Mouse (Mus musculus) intestine, embryonic 14.5 days (tissue): ENCODE results near the gene Cfap298. TPM values are rescaled to one million over a fixed set of nuclear protein-coding genes. Genes with fewer than 3 reads are reported as not detected.

Source experiments
- ATAC-seq: fragments of 200-750 bp; cut with Nextera tagmentation; replicated peaks from 2 replicates; pipeline ENCODE4 v1.8.0; 2017; ENCODE audit warnings: low read depth, moderate number of reproducible peaks, moderate TSS enrichment, moderate library complexity; ENCODE audit not compliant: low FRiP score, low TSS enrichment
- DNase-seq: peaks from one replicate; pipeline ENCODE4 v3.0.0-alpha.2; 2018; ENCODE audit warnings: low spot score
- H3K27ac ChIP-seq: fragments of 300-500 bp; sonication (generic); 2 replicates; pipeline ENCODE4 v1.5.1; 2014; ENCODE audit warnings: low read depth, mild to moderate bottlenecking, control low read depth
- H3K27me3 ChIP-seq: fragments of 300-500 bp; sonication (generic); replicated peaks from 2 replicates; pipeline ENCODE4 v1.6.1; 2014; ENCODE audit warnings: low read length, control low read depth; ENCODE audit not compliant: control insufficient read depth, insufficient read depth
- H3K36me3 ChIP-seq: fragments of 300-500 bp; sonication (generic); 2 replicates; pipeline ENCODE4 v1.6.1; 2014; ENCODE audit warnings: low read length, control low read depth; ENCODE audit not compliant: control insufficient read depth, insufficient read depth
- H3K4me1 ChIP-seq: fragments of 300-500 bp; sonication (generic); replicated peaks from 2 replicates; pipeline ENCODE4 v1.6.1; 2014; ENCODE audit warnings: low read length, control low read depth, mixed read lengths; ENCODE audit not compliant: control insufficient read depth, insufficient read depth
- H3K4me2 ChIP-seq: fragments of 300-500 bp; sonication (generic); 2 replicates; pipeline ENCODE4 v1.6.1; 2014; ENCODE audit warnings: low read length
- H3K4me3 ChIP-seq: fragments of 300-500 bp; sonication (generic); 2 replicates; pipeline ENCODE4 v1.5.1; 2014; ENCODE audit warnings: low read depth, low read length, control low read depth, mixed read lengths
- H3K9ac ChIP-seq: fragments of 300-500 bp; sonication (generic); 2 replicates; pipeline ENCODE4 v1.6.1; 2014; ENCODE audit warnings: mild to moderate bottlenecking, low read length
- H3K9me3 ChIP-seq: fragments of 300-500 bp; sonication (generic); 2 replicates; pipeline ENCODE4 v1.6.1; 2016; ENCODE audit warnings: low read length, control low read depth; ENCODE audit not compliant: control insufficient read depth
- WGBS: fragments of 180-500 bp; shearing (Covaris S2); extraction: QIAGEN DNeasy Blood & Tissue Kit; methylation state at CpG from one replicate; pipeline ENCODE4 v1.1.7; 2014; 5-methylcytosine and 5-hydroxymethylcytosine counted together
- polyA plus RNA-seq: library from polyadenylated mRNA; unstranded; fragments of >200 nt; fragmentation: Nextera tagmentation; extraction: Ambion mirVana; gene quantifications from 2 replicates; pipeline ENCODE4 v1.2.1, GENCODE M21; 2014

Gene Cfap298
- polyA plus RNA-seq, 1 experiment from 2014 or later = 35.7 TPM

DNA sequence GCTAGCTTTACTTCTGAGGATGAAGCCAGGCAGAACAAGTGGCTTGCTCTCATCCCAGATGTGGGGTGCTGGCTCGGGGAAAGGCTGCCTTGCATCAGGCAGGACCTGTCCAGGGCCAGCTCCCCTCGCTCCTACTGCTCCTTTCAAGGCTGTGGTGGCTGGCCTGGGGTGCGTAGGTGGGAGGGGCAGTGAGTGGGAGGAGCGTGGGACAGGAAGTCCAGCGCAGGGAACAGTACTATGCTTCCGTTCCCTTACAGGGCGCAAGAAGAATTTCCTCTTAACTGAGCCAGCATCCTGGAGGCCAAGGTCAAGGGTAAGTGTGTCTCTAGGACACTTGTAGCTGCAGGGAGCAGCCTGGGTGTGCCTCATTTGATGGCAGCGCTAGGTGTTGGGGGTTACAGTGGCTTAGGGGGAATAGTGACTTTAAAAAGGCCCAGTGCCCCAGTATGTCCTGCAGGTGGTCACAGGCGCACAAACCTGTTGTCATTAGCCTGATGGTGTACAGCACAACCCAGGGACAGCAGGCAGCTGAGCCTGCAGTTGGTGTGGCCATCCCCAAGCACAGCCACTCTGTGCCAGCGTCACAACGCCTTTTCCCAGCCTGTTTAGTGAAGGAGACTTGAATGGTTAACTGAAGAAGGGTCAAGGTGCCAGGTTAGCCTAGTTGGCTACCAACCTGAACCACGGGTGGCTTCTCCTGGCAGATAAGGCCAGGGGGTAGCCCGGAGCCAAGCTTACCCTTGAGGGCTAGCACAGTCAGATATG, 10.1 kb downstream of the Cfap298 start:
- H3K4me1 ChIP-seq = no peaks in the 10 kb centered on the region
- no peak overlapping the region for H3K4me2 ChIP-seq
- peaks cover 9% of the 10 kb centered on the region for H3K36me3 ChIP-seq
- WGBS = 80% methylated on average over 13 of the region's 13 CpGs
- H3K4me3 ChIP-seq = no peak overlapping the region
- DNase-seq (peak; percentile 42), ATAC-seq (peak; percentile 10; the same call in 1 of the 2 replicates)
- no peaks in the 10 kb centered on the region for H3K27me3 ChIP-seq
- H3K9me3 ChIP-seq = no peaks in the 10 kb centered on the region
- H3K9ac ChIP-seq = no peak overlapping the region
- H3K27ac ChIP-seq = no peak overlapping the region

DNA sequence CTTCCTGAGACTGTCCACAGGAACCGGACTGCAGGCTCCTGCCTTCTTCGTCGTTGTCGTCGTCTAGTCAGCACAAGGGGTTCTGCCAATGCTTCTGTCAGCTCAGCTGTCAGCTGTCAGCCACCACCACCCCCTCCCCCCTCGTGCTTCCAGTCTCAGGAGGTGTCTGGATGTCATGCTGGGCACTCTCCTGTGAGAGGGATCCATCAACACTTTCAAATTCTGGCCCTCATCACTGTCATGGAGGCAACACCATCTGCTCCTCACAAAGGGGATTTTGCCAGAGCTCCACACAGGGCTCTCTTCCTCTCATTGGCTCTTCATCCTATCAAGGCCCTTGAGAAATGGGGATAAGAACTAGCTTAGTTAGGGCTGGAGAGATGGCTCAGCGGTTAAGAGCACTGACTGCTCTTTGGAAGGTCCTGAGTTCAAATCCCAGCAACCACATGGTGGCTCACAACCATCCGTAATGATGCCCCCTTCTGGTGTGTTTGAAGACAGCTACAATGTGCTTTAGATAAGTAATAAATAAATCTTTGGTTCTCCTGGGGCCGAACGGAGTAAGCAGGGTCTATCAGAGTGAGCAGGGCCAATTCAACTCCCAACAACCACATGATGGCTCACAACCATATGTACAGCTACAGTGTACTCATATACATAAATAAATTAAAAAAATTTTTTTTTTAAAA, 13.3 kb downstream of the Cfap298 start:
- DNase-seq = no peak
- no peak for ATAC-seq
- no peak overlapping the region for H3K4me3 ChIP-seq

DNA sequence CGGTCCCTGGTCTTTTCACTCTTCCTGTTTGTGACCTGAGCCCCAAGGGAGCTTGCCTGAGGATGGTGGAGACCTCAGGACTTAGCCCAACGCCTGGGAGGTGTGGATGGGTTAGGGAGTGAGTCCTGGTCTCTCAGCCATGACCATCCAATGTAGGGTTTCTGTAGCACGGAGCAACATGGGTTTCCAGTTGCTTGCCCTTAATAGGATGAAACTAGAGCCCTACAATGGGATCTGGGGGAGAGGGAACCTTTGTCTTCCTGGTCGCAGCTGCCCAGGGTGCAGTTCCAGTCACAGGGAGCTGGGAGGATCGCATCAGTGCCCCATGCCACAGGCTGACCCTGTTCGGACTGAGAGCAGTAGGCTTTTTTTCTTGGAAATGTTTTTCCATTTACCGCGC, 17.8 kb downstream of the Cfap298 start:
- Histone ChIP-seq H3K4me3 (no peak overlapping the region), H3K36me3 (no peaks in the 10 kb centered on the region), H3K27ac (no peak overlapping the region), H3K4me2 (no peak overlapping the region), H3K9ac (no peak overlapping the region), H3K9me3 (no peaks in the 10 kb centered on the region), H3K27me3 (no peaks in the 10 kb centered on the region), H3K4me1 (no peaks in the 10 kb centered on the region)
- no peak for ATAC-seq
- no peak for DNase-seq
- WGBS = 77% methylated on average over 8 of the region's 8 CpGs

More for the DNA sequence above, 13.3 kb downstream of the Cfap298 start:
- no peaks in the 10 kb centered on the region for H3K4me1 ChIP-seq
- no peak overlapping the region for H3K4me2 ChIP-seq
- 44% methylated on average over 10 of the region's 10 CpGs for WGBS
- H3K27ac ChIP-seq = no peak overlapping the region
- H3K9me3 ChIP-seq = no peaks in the 10 kb centered on the region
- no peak overlapping the region for H3K9ac ChIP-seq
- H3K27me3 ChIP-seq = no peaks in the 10 kb centered on the region
- no peaks in the 10 kb centered on the region; the same call in none of the 2 replicates for H3K36me3 ChIP-seq

DNA sequence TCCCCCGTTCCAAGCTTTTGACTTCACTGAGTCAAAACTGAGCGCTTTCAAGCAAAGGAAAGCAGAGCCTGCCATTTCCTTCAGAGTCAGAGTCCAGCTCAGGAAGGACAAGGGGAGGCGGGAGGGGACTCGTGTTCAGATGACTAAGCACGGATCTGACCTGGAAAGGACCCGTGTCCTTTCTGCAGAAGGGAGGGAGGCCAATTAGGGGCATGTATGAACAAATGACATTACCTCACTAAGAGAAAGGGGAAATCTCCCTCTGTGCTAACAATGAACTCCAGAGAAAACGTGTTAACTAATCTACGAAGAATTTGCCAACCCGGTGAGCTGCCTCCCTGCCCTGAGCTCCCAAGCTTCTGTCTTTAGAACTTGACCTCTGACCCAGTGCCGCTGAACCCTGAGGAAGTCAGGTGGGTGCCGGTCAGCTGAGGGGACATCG, 18.9 kb downstream of the Cfap298 start:
- no peak overlapping the region for H3K27ac ChIP-seq
- no peak for ATAC-seq

DNA sequence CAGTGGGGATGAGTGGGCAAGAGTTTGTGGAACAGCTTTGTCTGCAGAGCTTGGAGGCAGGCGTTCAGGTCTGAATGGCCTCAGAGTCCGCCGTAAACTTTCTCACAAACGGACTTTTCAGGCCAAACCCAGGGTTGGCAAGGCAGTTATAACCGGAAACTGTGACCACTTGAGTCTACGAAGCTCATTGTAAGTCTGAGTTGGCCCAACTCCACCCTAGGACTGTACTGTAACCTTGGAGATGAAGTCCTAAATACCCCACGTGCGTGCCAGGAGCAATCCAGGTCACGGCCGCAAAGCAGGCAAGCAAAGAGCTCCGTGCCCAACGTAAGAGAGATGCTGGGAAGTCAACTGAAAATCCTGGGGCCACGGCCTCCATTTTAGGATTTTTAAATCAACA, 23.1 kb downstream of the Cfap298 start:
- no peaks in the 10 kb centered on the region for H3K4me1 ChIP-seq

More for the DNA sequence above, 18.9 kb downstream of the Cfap298 start:
- Histone ChIP-seq H3K9me3 (no peaks in the 10 kb centered on the region), H3K9ac (no peak overlapping the region), H3K4me3 (no peak overlapping the region), H3K4me1 (no peaks in the 10 kb centered on the region), H3K36me3 (no peaks in the 10 kb centered on the region), H3K4me2 (no peak overlapping the region), H3K27me3 (no peaks in the 10 kb centered on the region)
- no peak for DNase-seq
- WGBS = 44% methylated on average over 12 of the region's 12 CpGs

DNA sequence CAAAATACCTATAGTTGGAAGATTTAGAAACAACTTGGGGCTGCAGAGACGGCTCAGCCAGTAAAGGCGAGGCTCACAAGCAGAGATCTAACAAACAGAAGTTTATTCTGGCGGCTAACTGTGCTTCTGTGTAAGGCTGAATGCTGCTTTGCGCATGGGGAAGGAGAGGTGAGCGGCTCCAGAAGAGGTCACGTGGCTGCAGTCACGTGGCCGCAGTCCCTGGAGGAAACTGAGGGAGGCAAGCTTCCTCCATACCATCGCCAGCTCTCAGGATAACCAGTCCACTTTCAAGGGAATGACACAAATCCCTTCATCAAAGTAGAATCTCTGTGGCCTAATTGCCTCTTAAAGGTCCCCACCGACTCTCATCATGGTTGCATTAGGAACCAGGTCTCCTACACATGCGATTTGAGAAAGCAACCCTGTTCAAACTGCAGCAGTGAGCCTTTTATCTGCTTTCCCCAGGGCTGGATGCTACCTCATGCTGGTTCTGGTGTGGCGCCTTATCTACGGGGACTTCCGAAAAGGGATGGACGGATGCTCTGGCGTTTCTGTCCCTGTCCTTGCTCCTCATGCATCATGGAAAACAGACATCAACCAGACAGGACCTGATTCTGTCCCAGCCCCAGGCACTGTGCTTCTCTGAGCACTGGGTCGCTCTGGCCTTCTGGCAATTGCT, 23.9 kb downstream of the Cfap298 start:
- Histone ChIP-seq H3K36me3 (no peaks in the 10 kb centered on the region), H3K9ac (no peak overlapping the region), H3K27me3 (no peaks in the 10 kb centered on the region), H3K9me3 (no peaks in the 10 kb centered on the region), H3K27ac (no peak overlapping the region), H3K4me1 (no peaks in the 10 kb centered on the region), H3K4me2 (no peak overlapping the region), H3K4me3 (no peak overlapping the region)
- ATAC-seq (no peak), DNase-seq (no peak)
- 83% methylated on average over 17 of the region's 17 CpGs for WGBS

More for the DNA sequence above, 23.1 kb downstream of the Cfap298 start:
- ATAC-seq (no peak), DNase-seq (no peak)
- H3K27me3 ChIP-seq = no peaks in the 10 kb centered on the region
- no peak overlapping the region for H3K4me3 ChIP-seq
- 91% methylated on average over 13 of the region's 13 CpGs for WGBS
- no peak overlapping the region for H3K27ac ChIP-seq
- H3K4me2 ChIP-seq = no peak overlapping the region
- no peaks in the 10 kb centered on the region for H3K9me3 ChIP-seq
- H3K36me3 ChIP-seq = no peaks in the 10 kb centered on the region
- no peak overlapping the region for H3K9ac ChIP-seq

DNA sequence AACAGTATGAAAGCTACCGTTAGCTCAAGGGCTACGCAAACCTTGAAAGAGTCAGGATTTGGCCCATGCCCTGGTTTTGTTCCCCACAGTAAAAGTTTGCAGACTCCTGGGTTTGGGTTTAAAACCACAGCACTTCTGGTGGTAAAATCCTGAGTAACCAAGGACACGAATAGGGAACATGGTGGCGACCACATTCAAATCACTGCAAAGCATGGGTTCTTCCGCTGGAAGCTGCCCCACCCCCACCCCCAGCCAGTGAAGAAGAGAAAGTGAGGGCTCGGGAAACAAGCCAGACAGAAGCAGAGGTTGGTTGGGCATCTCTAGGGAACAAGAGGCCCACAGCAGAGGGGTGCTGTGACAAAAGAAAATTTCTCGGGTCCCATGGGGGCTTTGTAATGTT, 27.7 kb downstream of the Cfap298 start:
- no peak for ATAC-seq
- WGBS = 73% methylated on average over 7 of the region's 7 CpGs
- no peak overlapping the region for H3K9ac ChIP-seq
- H3K36me3 ChIP-seq = no peaks in the 10 kb centered on the region
- H3K4me1 ChIP-seq = no peaks in the 10 kb centered on the region
- H3K27me3 ChIP-seq = no peaks in the 10 kb centered on the region
- H3K9me3 ChIP-seq = no peaks in the 10 kb centered on the region
- no peak overlapping the region for H3K4me3 ChIP-seq
- DNase-seq = no peak
- H3K27ac ChIP-seq = no peak overlapping the region
- no peak overlapping the region for H3K4me2 ChIP-seq

DNA sequence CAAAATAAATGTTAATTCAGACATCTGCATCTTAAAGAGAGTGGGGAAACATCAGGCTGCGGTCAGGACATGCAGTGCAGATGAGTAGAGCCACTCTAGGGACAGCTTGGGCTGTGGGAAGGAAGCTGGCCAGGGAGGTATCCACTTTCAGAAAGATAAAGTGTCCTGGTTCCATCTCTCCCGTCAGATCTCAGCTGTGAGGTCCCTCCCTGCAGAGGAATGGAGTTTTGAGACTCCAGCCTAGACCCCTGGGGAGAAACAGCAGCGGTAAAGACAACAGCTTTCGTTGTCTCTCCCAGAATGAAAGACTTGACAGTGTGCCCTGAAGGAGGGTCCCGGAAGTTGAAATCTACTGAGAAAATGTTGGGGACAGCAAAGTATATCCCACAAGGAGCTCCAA, 31.6 kb downstream of the Cfap298 start:
- H3K9me3 ChIP-seq = no peaks in the 10 kb centered on the region
- DNase-seq = no peak
- 44% methylated on average over 5 of the region's 5 CpGs for WGBS

More for the DNA sequence above, 31.6 kb downstream of the Cfap298 start:
- H3K4me1 ChIP-seq = no peaks in the 10 kb centered on the region
- no peak overlapping the region for H3K4me2 ChIP-seq
- H3K4me3 ChIP-seq = no peak overlapping the region
- H3K27ac ChIP-seq = no peak overlapping the region
- no peak for ATAC-seq
- H3K9ac ChIP-seq = no peak overlapping the region
- no peaks in the 10 kb centered on the region for H3K36me3 ChIP-seq
- no peaks in the 10 kb centered on the region for H3K27me3 ChIP-seq
